Mouse (Mus musculus) heart, postnatal 10 days (tissue): Measurements from ENCODE around the gene Saa3. TPM values are rescaled to one million over a fixed set of nuclear protein-coding genes. Genes with fewer than 3 reads are reported as not detected.
"Not testable (repeated sequence)": the region's sequence is repeated elsewhere in the genome, so short reads cannot be mapped to it uniquely, and the experiment has no call there.

Source experiments
- DNase-seq, 2 experiments: peaks; one replicate each; pipeline ENCODE4 v3.0.0; 2021
- intact Hi-C: fragments of 180-260 bp; cut with DNase I; formaldehyde crosslinking; loops from one replicate; pipeline ENCODE4 v1.15.1; 2025
- total RNA-seq, 2 experiments: library from RNA; stranded (reverse); gene quantifications; 2 replicates each; pipeline ENCODE4 v1.2.3; 2021

The Saa3 gene
- total RNA-seq, 2 experiments from 2014 or later, result not detected

GRCm38 (mm10) chr7:46716897-46717296 lies 1.4 kb upstream of the Saa3 start:
- intact Hi-C loops, result loop anchor here (2.0 to 10.0 kb wide), 2 partner anchors 54 to 298 kb away; no protein-coding TSS in a partner anchor
- DNase-seq, result peak; percentile 15 to 19

- intact Hi-C loops, result loop anchor here (10.0 kb wide), 1 partner anchor 300 kb away; no protein-coding TSS in a partner anchor
- DNase-seq, result peak; percentile 55 to 78
Measured at GRCm38 (mm10) chr7:46714518-46714917, 982 bp downstream of the Saa3 start.

- intact Hi-C loops, result loop anchor here (10.0 kb wide), 1 partner anchor 303 kb away; no protein-coding TSS in a partner anchor
- DNase-seq, result no peak
Measured at GRCm38 (mm10) chr7:46712250-46712649, 3.2 kb downstream of the Saa3 start.

GRCm38 (mm10) chr7:46710390-46710844 lies 5.1 kb downstream of the Saa3 start, which contains the start of gene Saal1:
Saal1 (minus strand) TSS chr7:46710680.
- intact Hi-C loops, result loop anchor here (10.0 kb wide), 1 partner anchor 304 kb away; no protein-coding TSS in a partner anchor
- DNase-seq, result peak; percentile 83 to 92

- intact Hi-C loops, result loop anchor here (5.0 kb wide), 1 partner anchor 48 kb away; no protein-coding TSS in a partner anchor
- no peak for DNase-seq
Measured at GRCm38 (mm10) chr7:46700521-46701025, 14.9 kb downstream of the Saa3 start.

- DNase-seq, result no peak
- intact Hi-C loops, result no loop called here
Measured at GRCm38 (mm10) chr7:46696754-46697153, 18.7 kb downstream of the Saa3 start.

- DNase-seq, result no peak
- intact Hi-C loops, result no loop called here
Measured at GRCm38 (mm10) chr7:46686827-46687226, 28.7 kb downstream of the Saa3 start.

GRCm38 (mm10) chr7:46680732-46681131 lies 34.8 kb downstream of the Saa3 start:
- intact Hi-C loops, result no loop called here
- no peak for DNase-seq

GRCm38 (mm10) chr7:46679044-46679443 lies 36.5 kb downstream of the Saa3 start:
- DNase-seq, result not testable (repeated sequence)

GRCm38 (mm10) chr7:46678417-46678816 lies 37.1 kb downstream of the Saa3 start:
- intact Hi-C loops, result no loop called here
- DNase-seq, result no peak

More at GRCm38 (mm10) chr7:46679044-46679443, 36.5 kb downstream of the Saa3 start:
- intact Hi-C loops, result not testable (repeated sequence)

- intact Hi-C loops, result no loop called here
- no peak for DNase-seq
Measured at GRCm38 (mm10) chr7:46676808-46677360, 38.6 kb downstream of the Saa3 start.

GRCm38 (mm10) chr7:46675886-46676285 lies 39.6 kb downstream of the Saa3 start:
- intact Hi-C loops, result no loop called here
- DNase-seq, result no peak

GRCm38 (mm10) chr7:46675061-46675460 lies 40.4 kb downstream of the Saa3 start:
- intact Hi-C loops, result no loop called here

GRCm38 (mm10) chr7:46672160-46672672 lies 43.3 kb downstream of the Saa3 start, which contains the start of gene Tph1:
Tph1 (minus strand) TSS chr7:46672537.
- intact Hi-C loops, result no loop called here
- no peak for DNase-seq

More at GRCm38 (mm10) chr7:46675061-46675460, 40.4 kb downstream of the Saa3 start:
- no peak for DNase-seq

GRCm38 (mm10) chr7:46667256-46667655 lies 48.2 kb downstream of the Saa3 start:
- no peak for DNase-seq
- intact Hi-C loops, result no loop called here

GRCm38 (mm10) chr7:46665236-46665635 lies 50.3 kb downstream of the Saa3 start:
- DNase-seq, result peak in 1 of 2 experiments; percentile 16
- intact Hi-C loops, result no loop called here

Other genes starting within 250 kb of the Saa3 start
- 1 to 10 TPM; 5.6 to 6.5 TPM for gene Sergef, start 75.9 kb downstream of the Saa3 start, total RNA-seq
- not detected for gene Tph1, start 43.2 kb downstream of the Saa3 start, total RNA-seq
- gene Saal1, start 5.0 kb downstream of the Saa3 start, total RNA-seq, result 1 to 10 TPM; 5.0 to 5.9 TPM
- not detected for gene Saa4, start 16.9 kb upstream of the Saa3 start, total RNA-seq
- gene Saa1, start 27.3 kb upstream of the Saa3 start, total RNA-seq, result not detected
- not detected for gene Saa2, start 36.1 kb upstream of the Saa3 start, total RNA-seq
- 10 to 100 TPM; 11.6 TPM for gene Hps5, start 80.4 kb upstream of the Saa3 start, total RNA-seq
- gene Gtf2h1, start 80.4 kb upstream of the Saa3 start, total RNA-seq, result 10 to 100 TPM; 22.6 to 22.7 TPM
- gene Ldha, start 125.8 kb upstream of the Saa3 start, total RNA-seq, result 100 to 1,000 TPM; 889 to 902 TPM
- not detected for gene Ldhc, start 145.5 kb upstream of the Saa3 start, total RNA-seq
- gene Tsg101, start 204.3 kb upstream of the Saa3 start, total RNA-seq, result 10 to 100 TPM; 78.8 to 80.3 TPM
- gene Uevld, start 242.8 kb upstream of the Saa3 start, total RNA-seq, result 10 to 100 TPM; 10.8 to 13.4 TPM